Mouse (Mus musculus) layer of hippocampus, adult 9-11 months (tissue): Measurements from ENCODE around the gene C130050O18Rik.

Source experiments
- DNase-seq: peaks from one replicate; pipeline ENCODE4 v3.0.0; 2022

The C130050O18Rik gene

DNA sequence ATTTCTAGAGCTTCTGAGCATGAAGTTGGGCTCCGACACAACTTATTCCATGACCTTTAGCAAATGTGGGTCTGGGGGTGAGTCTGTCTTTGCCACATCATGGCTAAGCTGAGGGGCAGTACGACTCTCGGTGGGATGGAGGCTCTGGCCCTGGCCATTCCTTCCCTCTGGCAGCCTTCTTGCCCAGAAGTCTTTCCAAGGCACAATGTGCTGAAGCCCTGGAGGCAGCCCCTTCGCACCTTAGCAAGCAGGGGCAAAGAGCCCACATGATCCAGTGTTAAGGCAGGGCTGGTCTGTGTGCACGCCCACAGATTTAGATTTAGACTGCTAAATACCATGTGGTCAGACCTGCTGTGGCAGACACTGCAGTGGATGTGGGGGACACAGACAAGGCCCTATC lies 6.3 kb upstream of the C130050O18Rik start:
- DNase-seq, result no peak

DNA sequence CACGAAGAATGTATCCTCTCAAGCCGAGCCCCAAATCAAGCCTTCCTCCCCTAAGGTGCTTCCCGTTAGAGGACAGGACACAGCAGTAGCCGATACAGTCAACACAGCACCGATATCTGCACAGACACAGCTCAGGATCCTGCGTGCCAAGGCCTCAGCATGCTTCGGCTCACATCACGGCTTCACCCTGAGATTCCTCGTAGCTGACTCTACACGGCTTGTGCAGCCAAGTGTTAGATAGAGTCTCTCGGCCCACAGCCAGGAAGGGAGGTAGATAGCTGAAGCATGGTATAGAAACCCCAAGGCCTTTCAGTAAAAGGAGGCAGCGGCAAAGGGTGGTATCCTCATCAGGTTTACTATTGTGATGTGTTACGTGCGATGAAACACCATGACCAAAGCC lies 5.1 kb upstream of the C130050O18Rik start:
- DNase-seq, result no peak

DNA sequence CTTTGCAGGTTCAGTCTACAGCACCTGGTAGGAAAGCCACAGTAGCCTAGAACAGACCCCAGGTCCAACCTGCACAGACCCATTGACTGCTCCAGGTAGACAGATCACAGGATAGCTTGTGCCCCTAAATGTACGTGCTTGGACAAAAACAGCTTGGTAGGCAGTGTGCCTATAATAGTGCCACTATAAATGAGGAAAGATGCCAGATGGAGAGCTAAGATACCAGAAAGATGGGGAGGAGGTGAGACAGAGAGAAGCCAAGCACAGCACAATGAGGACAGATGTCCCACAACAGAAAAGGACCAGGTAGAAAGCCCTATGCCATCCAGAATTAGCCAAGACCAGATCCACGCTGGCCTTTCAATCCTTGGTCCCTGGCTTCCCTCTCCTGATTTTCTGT lies 3.0 kb upstream of the C130050O18Rik start:
- no peak for DNase-seq

DNA sequence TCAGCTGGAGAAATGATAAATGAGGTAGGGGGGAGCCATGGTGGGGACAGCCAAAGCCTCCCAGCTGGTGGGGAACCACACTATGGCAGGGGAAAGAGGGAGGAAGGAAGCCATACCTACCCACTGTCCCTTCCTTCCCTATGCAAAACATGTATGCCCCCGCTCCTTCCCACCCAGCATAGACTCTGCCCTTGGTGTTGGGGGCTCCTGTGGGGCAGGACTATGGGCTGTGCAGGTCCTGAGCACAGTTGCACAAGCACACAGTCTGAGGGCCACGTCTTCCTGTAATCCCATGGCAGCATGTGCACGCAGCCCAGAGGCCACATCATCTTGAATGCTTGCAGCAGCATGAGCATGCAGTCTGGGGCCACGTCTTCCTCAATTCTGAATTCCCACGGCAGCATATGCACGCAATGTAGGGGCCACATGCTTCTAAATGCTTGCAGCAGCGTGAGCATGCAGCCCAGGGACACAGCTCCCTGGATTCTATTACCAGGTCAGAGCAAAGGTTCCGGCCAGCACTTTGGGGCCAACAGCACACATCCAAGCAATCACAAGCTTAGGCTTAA lies 1.3 kb upstream of the C130050O18Rik start:
- DNase-seq, result no peak

DNA sequence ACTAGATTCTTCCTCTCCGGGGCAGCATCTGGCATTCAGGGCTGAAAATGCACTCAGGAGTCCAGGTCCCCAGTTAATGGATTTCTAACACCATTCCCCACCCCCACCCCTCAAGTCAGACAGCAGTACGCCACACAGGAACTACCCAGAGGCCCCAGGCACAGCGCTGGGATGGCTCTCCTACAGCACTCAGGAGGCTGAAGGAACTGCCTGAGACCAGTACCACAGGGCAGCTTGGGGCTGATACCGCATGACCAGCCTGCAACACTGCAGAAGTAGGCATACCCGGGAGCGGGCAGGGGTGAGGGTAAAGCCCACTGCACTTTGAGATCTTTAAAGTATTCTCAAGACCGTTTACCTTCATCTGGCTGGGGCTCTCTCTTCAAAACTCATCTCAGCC lies 398 bp downstream of the C130050O18Rik start:
- no peak for DNase-seq

DNA sequence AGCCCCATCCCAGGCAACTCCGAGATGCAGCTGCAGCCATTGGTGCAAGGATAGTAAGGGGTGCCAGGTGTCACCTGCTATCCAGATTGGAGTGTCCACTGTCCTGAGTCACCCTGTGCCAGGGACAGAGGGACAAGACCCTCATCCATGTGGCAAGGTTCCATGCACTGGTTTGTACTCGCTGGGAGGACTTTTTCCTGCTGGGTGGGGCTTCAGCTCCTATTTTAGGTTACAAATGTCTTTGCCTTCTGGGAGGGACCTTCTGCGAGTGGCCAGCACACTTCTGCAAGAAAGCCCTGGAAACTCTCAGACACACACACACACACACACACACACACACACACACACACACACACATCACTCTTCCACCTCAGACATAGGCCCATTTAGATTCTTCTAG lies 873 bp downstream of the C130050O18Rik start:
- no peak for DNase-seq

DNA sequence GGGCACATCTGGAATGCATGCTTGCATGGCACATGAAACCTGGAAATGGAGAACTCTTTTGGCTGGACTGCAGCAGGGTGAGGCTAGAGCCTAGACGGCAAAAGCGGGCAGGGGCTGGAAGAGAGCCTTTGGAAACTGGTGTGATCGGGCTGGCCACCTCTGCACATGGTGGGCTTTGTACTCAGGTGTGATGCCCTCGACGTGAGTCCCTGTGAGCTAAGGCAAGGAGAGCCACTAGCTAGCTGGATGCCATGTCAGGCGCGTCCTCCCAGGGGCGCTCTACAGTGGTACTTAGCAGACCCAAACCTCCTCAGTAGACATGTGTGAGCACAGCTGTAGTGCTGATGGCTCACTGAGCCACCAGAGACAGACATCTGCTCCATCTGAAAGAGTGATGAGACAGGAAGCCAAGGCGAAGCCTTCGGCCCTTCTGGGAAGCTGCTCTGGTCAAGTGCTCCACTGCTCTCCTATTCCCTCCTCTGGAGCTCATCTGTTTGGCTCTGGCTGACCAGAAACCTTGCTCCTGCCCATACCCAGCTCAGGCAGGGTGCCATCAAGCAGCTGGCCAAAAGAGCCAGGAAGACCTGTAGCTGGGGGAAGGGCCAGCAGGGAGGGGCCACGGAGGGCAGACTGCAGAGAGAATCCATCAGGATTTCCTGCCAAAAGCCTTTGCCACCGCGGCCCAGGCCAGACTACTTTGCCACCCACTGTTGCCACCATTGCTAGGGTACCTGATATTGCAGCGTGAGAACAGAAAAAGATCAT lies 2.2 kb downstream of the C130050O18Rik start:
- no peak for DNase-seq

DNA sequence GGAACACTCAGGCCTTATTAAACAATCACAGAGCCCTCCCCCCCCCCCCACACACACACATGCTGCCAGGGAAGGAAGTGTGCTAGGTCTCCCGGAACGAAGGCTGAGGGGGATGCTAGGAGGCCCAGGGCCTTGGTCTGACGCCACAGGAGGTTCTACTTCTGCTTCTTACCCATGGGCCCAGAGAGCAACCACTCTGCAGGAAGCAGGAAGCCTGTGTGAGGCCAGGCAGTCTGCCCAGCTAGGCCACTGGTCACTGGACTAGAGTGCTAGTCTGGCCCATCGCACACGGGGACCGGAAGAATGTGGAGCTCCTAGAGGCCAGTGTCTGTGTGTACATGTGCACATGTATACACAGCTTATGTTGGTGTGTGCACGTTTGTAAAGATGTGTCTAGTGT lies 3.4 kb downstream of the C130050O18Rik start:
- peak; percentile 84 for DNase-seq

DNA sequence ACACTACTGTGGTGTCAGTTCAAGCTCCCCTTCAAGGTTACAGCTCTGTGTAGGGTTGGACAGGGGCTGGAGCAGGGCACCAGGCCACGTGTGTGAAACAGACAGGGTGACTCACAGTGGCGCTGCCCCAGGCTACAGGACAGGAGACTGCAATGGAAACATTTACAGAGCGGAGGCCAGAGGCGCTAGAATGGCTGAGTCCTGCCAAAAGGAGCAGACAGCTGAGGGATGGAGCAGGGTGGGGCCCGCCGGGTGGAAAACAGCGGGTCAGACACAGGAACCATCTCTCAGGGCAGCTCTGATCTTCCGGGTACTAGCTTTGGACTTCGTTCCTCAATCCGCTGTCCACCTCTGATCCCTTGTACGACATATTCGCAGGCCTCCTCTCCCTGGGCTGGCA lies 4.3 kb downstream of the C130050O18Rik start:
- DNase-seq, result no peak

DNA sequence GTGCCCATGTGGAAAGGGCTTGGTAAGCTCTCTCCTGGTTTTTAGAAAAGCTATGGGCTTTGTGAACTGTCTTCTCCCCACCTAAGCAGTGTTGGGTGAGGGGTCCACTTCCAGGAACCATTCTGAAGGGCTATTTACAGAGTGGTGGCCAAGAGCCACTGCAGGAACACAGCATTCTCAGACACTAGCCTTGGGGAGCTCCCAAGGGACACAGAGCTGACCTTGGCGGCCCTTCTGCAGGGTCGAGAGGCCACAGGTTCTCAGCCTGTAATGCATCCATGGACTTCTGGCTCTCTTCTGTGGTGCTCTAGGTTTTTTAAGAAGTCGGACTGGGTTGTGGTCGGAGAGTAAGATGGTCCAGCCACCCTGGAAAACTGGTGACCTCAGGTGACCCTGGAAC lies 5.0 kb downstream of the C130050O18Rik start:
- DNase-seq, result no peak

DNA sequence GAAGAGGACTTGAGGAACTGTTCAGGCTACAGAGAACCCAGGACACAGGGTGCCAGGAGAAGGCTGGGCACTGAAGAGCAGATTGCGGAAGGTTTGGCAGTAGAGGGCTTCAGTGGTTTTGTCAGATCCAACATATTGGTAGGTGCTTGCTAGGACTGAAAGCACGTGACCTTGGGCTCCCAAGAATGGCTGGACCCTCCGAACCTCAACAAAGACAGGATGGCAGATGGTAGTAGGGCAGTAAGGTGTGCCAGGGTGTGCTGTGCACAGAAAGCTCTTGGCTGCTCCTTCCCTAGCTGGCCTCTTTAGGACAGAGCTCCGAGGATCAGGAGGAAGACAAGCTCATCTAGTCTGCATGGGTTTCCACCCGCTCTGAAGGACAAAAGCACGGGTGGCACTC lies 6.0 kb downstream of the C130050O18Rik start:
- DNase-seq, result no peak

DNA sequence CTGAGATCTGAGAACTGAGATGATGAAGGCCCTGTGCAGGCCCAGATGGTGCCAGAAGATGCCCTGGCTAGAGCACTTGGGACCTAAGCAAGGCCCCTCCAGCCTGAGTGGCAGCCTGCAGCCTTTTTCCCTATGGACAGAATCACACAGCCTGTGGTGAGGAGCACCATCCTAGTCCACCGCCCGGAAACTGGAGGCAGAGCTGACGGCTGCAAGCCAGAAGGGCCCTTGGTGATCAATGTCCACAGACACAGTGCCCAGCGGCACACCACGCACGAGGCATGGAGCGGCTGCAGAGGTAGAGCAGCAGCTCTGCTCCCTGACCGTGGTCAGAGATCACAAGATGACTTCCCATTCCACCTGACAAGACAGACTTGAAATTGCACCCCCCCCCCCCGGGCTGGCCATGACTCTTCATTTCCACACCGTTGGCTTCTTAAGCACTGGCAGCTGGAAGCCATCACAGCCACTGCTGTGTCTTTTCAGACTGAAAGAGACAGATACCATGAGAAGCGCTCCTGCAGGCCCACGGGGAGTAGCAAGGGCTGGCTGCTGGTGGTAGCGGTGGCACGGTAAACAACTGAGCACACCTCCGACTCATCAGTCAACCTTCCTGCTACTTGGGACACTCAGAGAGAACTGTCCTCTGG lies 6.7 kb downstream of the C130050O18Rik start:
- no peak for DNase-seq

DNA sequence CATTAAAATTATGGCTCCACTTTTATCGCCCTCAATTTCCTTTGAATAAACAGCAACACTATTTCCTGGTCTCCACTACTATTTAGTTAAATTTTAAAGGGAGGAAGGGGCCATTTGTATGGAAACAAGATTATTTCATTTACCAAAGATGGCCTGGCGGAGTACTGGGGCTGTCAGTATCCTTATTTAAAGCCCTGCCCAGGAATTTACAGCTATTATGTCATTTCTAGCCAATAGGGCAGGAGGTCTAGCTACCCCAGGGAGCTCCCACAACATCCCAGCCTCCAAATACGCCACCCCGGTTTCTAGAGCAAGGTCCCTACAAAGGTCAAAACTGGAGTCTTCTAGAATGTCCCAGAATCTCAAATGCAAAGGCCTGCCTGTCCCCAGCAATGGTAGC lies 8.5 kb downstream of the C130050O18Rik start:
- DNase-seq, result no peak

DNA sequence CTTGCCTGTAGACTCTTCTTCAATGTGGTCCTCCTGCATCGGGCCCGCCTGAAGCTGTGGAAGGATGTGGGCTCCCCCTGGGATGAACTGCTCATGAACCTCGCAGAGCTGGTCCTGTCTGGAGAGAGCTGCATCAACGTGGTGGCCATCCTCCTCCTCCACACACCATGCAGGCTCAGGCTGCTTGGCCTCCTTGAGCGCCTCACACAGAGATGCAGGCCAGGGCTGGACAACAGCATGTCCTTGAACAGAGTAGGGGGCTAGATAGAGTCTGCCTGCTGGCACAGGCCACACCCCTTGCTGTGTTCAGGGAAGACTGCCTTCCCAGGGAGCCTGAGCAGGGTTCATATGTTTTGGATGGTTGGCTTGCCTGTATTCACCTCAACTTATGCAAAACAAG lies 9.9 kb downstream of the C130050O18Rik start:
- DNase-seq, result no peak

DNA sequence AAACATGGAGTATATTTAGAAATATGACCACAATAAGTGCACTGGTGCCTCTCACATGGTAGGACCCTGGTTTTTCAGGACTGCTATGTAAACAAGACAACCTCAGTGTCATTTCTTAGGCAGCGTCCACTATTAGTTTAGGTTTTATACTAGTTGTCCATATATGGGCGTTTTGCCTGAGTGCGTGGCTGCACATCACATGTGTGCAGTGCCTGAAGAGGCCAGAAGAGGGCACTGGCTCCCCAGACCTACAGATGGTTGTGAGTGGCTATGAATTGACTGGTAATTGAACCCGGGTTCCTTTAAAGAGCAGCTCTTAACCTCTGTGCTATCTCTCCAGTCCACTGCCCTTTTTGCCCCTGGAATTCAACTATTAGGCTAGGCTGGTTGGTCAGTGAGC lies 11.9 kb downstream of the C130050O18Rik start:
- no peak for DNase-seq

DNA sequence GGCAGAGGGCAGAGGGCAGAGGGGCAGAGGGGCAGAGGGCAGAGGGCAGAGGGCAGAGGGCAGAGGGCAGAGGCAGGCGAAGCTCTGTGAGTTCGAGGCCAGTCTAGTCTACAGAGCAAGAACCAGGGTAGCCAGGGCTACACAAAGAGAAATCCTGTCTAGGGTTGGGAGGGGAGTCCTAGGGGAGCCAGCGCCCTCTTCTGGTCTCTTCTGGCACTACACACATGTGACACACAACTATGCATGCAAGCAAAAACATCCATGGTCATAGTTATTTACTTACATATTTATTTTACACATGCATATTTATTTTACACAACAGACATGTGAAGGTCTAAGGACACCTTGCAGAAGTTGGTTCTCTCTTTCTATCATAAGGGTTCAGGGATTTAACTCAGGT lies 12.4 kb downstream of the C130050O18Rik start:
- no peak for DNase-seq

DNA sequence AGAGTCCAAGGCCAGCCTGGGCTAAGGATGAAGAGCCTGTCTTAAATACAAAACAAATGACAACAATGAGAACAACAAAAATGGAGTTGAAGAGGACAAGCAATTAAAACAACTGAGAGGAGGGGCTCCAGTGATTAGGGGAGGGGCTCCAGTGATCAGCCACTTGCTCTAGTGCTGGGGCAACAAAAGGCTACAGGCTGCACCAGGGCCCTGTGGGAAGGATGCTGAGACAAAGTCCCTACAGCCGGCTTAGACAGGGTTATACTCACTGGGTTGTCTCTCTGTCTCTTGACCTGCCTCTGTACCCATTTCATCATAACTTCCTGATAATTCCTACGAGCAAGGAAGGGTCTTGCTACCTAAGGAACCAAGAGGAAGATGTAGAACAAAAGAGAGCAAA lies 13.0 kb downstream of the C130050O18Rik start:
- no peak for DNase-seq

DNA sequence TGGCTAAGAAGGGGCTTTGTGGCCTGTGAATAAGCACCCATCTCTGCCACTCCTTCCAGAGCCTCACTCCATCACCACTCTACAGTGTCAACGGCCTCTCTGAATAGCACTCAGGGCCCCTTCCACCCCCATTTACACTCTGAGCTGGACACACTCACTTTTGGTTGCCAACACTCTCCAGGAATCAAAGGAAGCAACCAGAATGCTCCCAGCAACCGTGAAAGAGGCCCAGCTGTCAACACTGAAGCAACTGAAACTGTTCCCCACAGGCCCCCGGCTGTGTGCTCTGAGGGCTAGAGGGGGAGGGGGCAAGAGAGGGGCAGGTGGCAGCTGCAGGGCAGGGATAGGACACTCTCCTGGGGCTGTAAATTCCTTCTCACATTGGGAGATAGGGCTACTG lies 13.6 kb downstream of the C130050O18Rik start:
- DNase-seq, result no peak

DNA sequence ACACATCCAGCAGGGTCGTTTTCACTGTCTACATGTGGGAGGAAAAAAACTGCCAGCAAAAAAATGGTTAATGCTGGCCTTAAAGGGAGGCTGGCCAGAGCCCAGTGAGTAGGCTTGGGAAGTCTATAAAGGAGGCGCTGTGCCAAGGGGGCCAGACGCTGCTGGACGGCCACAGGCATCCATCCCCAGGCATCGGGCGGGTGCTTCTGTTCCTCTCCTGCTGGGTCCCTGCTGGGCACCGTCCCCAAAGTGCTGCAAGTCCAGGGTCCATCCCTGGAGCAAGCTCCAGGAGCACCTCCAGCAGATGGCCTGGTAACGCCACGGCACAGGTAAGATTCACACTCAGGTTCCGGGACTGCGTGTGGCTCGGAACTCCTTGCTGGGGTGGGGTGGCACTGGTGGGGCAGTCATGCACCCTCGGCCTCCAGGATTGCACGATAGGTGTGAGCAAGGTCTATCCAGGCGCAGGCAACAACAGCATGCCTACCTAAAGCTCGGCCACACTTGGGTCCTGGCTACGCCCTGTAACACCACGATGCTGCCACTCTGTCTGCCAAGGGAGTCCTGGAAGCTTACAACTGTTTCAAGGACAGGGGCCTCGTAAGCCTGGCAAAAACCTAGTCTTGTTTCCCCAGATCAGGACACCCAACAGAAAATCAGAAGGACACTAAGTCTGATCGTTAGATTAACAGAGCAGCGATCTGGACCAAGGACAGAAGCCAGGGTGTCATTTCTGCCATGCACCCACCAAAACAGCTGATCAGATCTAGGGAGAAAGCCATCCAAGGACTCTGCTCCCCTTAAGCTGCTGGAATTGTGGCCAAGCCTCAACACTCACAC lies 18.2 kb downstream of the C130050O18Rik start, which contains the start of gene Gper1:
Gene Gper1, plus strand, starts transcription at position 126 of the 840 bp plus-strand sequence.
- no peak for DNase-seq

DNA sequence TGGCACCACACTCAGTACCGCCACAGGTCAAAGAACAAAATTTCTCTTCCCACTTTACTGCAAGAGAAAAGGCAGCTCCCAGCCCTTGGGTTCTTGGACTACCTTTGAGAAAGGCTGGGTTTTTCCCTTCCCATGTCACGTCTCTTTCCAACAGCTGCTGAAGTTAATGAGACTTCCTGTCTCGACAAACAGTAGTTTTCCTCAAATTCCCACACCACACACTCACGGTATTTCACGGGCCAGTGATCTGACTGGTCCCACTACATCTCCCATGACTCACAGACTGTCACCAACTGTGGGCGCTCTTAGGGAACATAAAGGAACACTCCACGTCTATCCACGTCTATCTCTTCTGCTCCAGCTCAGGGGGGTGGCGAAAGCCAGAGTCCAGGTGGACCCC lies 20.1 kb downstream of the C130050O18Rik start:
- no peak for DNase-seq

DNA sequence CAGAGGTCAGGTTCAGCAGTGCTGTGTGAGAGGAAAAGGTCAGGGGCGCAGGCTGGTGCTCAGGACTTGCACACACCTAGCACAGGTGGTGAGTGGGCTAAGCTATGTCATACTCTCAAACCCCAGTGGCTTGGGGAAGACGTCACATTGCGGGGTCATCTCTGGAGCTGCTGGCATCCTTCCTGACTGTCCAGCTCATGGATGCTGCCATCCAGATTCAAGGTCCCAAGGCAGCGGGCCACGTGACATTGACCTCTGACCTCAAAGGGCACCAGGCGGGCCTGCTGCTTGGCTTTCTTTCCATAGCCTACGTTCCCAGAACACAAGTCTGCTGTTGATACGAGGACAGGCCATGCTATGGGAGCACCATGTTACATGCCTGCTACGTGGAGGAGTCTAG lies 21.9 kb downstream of the C130050O18Rik start:
- DNase-seq, result no peak

DNA sequence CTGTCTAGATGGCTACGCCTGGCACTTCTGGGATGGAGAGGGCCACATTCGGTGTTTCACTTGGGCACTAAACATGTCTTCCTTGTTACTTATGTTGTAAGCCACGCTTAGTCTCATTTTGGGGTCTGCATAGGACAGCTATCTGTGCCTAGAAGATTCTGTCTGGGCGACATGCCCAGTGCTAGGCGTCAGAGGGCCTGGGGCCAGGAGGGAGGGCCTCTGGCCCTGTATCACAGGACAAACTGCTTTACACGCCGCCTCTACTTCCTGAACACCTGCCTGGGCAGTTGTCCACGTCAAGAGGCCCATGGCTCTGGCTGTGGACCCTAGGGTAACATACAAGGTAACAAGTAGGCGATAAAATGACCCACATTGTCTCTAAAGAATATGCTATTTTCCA lies 22.9 kb downstream of the C130050O18Rik start:
- no peak for DNase-seq

DNA sequence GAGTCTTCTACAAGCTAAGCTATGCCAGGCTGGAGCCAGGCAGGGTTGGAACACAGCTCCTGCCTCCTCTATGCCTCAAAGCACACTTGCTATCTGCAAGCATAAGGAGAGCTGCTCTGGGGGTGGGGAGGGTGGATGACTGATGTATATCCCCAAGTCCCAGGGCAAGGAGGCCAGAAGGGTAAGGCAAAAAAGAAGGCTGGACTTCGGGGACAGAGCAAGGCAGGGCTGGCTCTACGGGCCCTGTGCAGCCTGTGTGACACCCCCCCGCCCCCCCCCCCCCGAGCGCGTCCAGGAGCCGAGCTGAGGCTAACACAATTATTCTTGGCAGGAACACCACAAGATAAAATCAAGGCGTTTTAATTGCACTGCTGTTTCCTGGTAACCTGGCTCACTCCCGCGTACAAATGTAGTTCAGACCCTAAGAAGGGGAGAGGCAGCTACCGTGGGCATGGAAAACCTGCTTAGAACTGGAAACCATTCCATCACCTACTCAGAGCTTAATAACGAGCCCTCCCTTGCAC lies 24.8 kb downstream of the C130050O18Rik start:
- no peak for DNase-seq
